Mouse (Mus musculus) frontal cortex, adult 2 months (tissue): Measurements from ENCODE around the gene Nek4. TPM values are rescaled to one million over a fixed set of nuclear protein-coding genes. Genes with fewer than 3 reads are reported as not detected.

Source experiments
- DNase-seq, 2 experiments: peaks; one replicate each; pipeline ENCODE4 v3.0.0; 2022; ENCODE audit warnings: low spot score in 1 of 2; ENCODE audit errors: extremely low spot score in 1 of 2
- polyA plus RNA-seq: library from polyadenylated mRNA; depleted of rRNA; stranded (reverse); fragments of >200 nt; gene quantifications from 2 replicates; pipeline ENCODE4 v1.2.3, GENCODE M21; 2012; rRNA removed

Nek4 gene
- 13.4 and 14.3 TPM in 2 replicates for polyA plus RNA-seq

GRCm38 (mm10) chr14:30951154-30951825 is at the start of gene Nek4:
Gene Nek4, plus strand, starts transcription at chr14:30951377.
- peak; percentile 95 to 98 for DNase-seq

GRCm38 (mm10) chr14:30902628-30903027 is 48.5 kb upstream of the Nek4 start:
- no peak for DNase-seq

- no peak for DNase-seq
These were observed 48.1 kb upstream of the Nek4 start for GRCm38 (mm10) chr14:30903036-30903435.

GRCm38 (mm10) chr14:30904307-30904706 is 46.9 kb upstream of the Nek4 start:
- no peak for DNase-seq

GRCm38 (mm10) chr14:30906001-30906400 is 45.2 kb upstream of the Nek4 start:
- DNase-seq, result no peak

GRCm38 (mm10) chr14:30907814-30908265 is 43.3 kb upstream of the Nek4 start:
- DNase-seq, result no peak

- no peak for DNase-seq
These were observed 40.0 kb upstream of the Nek4 start for GRCm38 (mm10) chr14:30911141-30911540.

GRCm38 (mm10) chr14:30912641-30913040 is 38.5 kb upstream of the Nek4 start:
- DNase-seq, result no peak

GRCm38 (mm10) chr14:30913404-30913803 is 37.8 kb upstream of the Nek4 start:
- DNase-seq, result no peak

GRCm38 (mm10) chr14:30916516-30916915 is 34.7 kb upstream of the Nek4 start:
- no peak for DNase-seq

- DNase-seq, result peak in 1 of 2 experiments; percentile 17
These were observed 29.0 kb upstream of the Nek4 start for GRCm38 (mm10) chr14:30922053-30922670.

GRCm38 (mm10) chr14:30923375-30924105 is 27.6 kb upstream of the Nek4 start, which contains the start of gene Itih3:
Gene Itih3, minus strand, starts transcription at chr14:30923760.
- peak; percentile 43 to 44 for DNase-seq

- no peak for DNase-seq
These were observed 25.7 kb upstream of the Nek4 start for GRCm38 (mm10) chr14:30925492-30925891.

- DNase-seq, result no peak
These were observed 20.8 kb upstream of the Nek4 start for GRCm38 (mm10) chr14:30930386-30930785.

- no peak for DNase-seq
These were observed 17.8 kb upstream of the Nek4 start for GRCm38 (mm10) chr14:30933351-30933750.

- no peak for DNase-seq
These were observed 8.9 kb upstream of the Nek4 start for GRCm38 (mm10) chr14:30942254-30942653.

GRCm38 (mm10) chr14:30943038-30943437 is 8.1 kb upstream of the Nek4 start, which contains the start of gene Itih1:
Gene Itih1, minus strand, starts transcription at chr14:30943289.
- no peak for DNase-seq

- peak in 1 of 2 experiments; percentile 81 for DNase-seq
These were observed 7.1 kb upstream of the Nek4 start for GRCm38 (mm10) chr14:30943860-30944674.

- DNase-seq, result no peak
These were observed 6.4 kb upstream of the Nek4 start for GRCm38 (mm10) chr14:30944745-30945144.

GRCm38 (mm10) chr14:30949986-30950385 is 1.2 kb upstream of the Nek4 start:
- no peak for DNase-seq
